Mouse (Mus musculus) ZHBTc4 (cell line): ENCODE measurements around the gene Il6ra.

Experiments used
- DNase-seq: peaks from one replicate; pipeline ENCODE4 v3.0.0-alpha.2; 2011; ENCODE audit warnings: low read depth, low spot score

Gene Il6ra

GRCm38 (mm10) chr3:89853752-89854151, 59.2 kb downstream of the Il6ra start:
- peak; percentile 62 for DNase-seq

GRCm38 (mm10) chr3:89848083-89848482, 64.9 kb downstream of the Il6ra start:
- DNase-seq = no peak

- DNase-seq = no peak
These were observed 65.4 kb downstream of the Il6ra start for GRCm38 (mm10) chr3:89847596-89847995.

GRCm38 (mm10) chr3:89847126-89847525, 65.9 kb downstream of the Il6ra start:
- DNase-seq = no peak

GRCm38 (mm10) chr3:89845814-89846213, 67.2 kb downstream of the Il6ra start:
- DNase-seq = no peak

- DNase-seq = peak; percentile 88
These were observed 69.8 kb downstream of the Il6ra start for GRCm38 (mm10) chr3:89843148-89843547.

GRCm38 (mm10) chr3:89842258-89842657, 70.7 kb downstream of the Il6ra start:
- peak; percentile 95 for DNase-seq

GRCm38 (mm10) chr3:89835362-89835761, 77.6 kb downstream of the Il6ra start:
- no peak for DNase-seq

GRCm38 (mm10) chr3:89830815-89831591, 82.0 kb downstream of the Il6ra start, which contains the start of gene She:
Gene She, plus strand, starts transcription at chr3:89831370.
- peak; percentile 58 for DNase-seq

- peak; percentile 93 for DNase-seq
These were observed 86.7 kb downstream of the Il6ra start for GRCm38 (mm10) chr3:89826295-89826694.

- DNase-seq = no peak
These were observed 89.4 kb downstream of the Il6ra start for GRCm38 (mm10) chr3:89823594-89823993.

- DNase-seq = peak; percentile 64
These were observed 91.2 kb downstream of the Il6ra start for GRCm38 (mm10) chr3:89821548-89822480.

- DNase-seq = no peak
These were observed 91.9 kb downstream of the Il6ra start for GRCm38 (mm10) chr3:89821096-89821513.

- DNase-seq = no peak
These were observed 92.5 kb downstream of the Il6ra start for GRCm38 (mm10) chr3:89820311-89821095.

GRCm38 (mm10) chr3:89819897-89820296, 93.1 kb downstream of the Il6ra start:
- no peak for DNase-seq

- no peak for DNase-seq
These were observed 94.4 kb downstream of the Il6ra start for GRCm38 (mm10) chr3:89818605-89819004.

- DNase-seq = peak; percentile 78
These were observed 95.9 kb downstream of the Il6ra start for GRCm38 (mm10) chr3:89817056-89817455.
